Mouse (Mus musculus): ENCODE data around the gene Btbd1.

- no peak for TF ChIP-seq CTCF (conservative IDR thresholded peaks at IDR 0.05; ENCODE audit: low read length)
- TF ChIP-seq NANOG (IDR thresholded peaks at IDR 0.05; ENCODE audit: borderline replicate concordance, low read length), result no peak
- no peak for TF ChIP-seq POU5F1 (IDR thresholded peaks at IDR 0.05; ENCODE audit: borderline replicate concordance, low read length)
Observed at GRCm38 (mm10) chr7:81747956-81748355, 81.3 kb downstream of the Btbd1 start.
